In genomic region chr9:64016092-64016491, GRCm38 (mm10) we compare ENCODE assay signal across 11 mouse cellular contexts. TPM values are rescaled to one million over a fixed set of nuclear protein-coding genes. Genes with fewer than 3 reads are reported as not detected.
DNase-seq lines count a peak whose midpoint lies in the region; ATAC-seq and TF ChIP-seq lines count a peak whose summit lies in the region.
"Had no signal": no experiment of that assay in that cellular context is flagged by ENCODE, and none has a peak within 500 bp of the region (broad histone marks: within the 10 kb centered on the region; RNA-seq: fewer than 3 reads in every experiment).

No protein-coding gene starts in this region.

- H3K27ac ChIP-seq in heart, embryonic 14.5 days (replicated peaks in 1 of 2; ENCODE audit: control insufficient read depth in 1 of 2, insufficient read depth in 1 of 2, low read depth in 2 of 2, low read length in 2 of 2), result peak overlapping the region; percentile 89 to 97
- peak overlapping the region; percentile 95 for H3K27ac ChIP-seq in midbrain, embryonic 10.5 days (replicated peaks)
- H3K27ac ChIP-seq in midbrain, embryonic 15.5 days, result no peak overlapping the region
- no peak overlapping the region for H3K27ac ChIP-seq in intestine, postnatal 0 days (ENCODE audit: low read depth, low read length)
- H3K27ac ChIP-seq in stomach, embryonic 14.5 days (ENCODE audit: low read length), result no peak overlapping the region

- no peak for ATAC-seq in heart, embryonic 14.5 days (ENCODE audit: insufficient number of reproducible peaks, insufficient read depth, low FRiP score, low read depth)
- no peak for ATAC-seq in midbrain, embryonic 15.5 days (replicated peaks)
- ATAC-seq in intestine, postnatal 0 days, result no peak
- ATAC-seq in stomach, embryonic 14.5 days (ENCODE audit: insufficient number of reproducible peaks, insufficient read depth, low FRiP score, low read depth), result no peak
- ATAC-seq: midbrain, embryonic 16.5 days had no signal

- H3K9me3 ChIP-seq in heart, embryonic 14.5 days (ENCODE audit: control insufficient read depth, low read length), result peaks cover 7% of the 10 kb centered on the region; the same call in 1 of the 2 replicates
- peaks cover 13% of the 10 kb centered on the region for H3K9me3 ChIP-seq in midbrain, embryonic 10.5 days (replicated peaks)
- H3K9me3 ChIP-seq in midbrain, embryonic 15.5 days, result no peaks in the 10 kb centered on the region
- H3K9me3 ChIP-seq in intestine, postnatal 0 days (ENCODE audit: control insufficient read depth), result no peaks in the 10 kb centered on the region
- peaks cover 3% of the 10 kb centered on the region; the same call in 1 of the 2 replicates for H3K9me3 ChIP-seq in stomach, embryonic 14.5 days (ENCODE audit: control insufficient read depth, low read depth, low read length)

- peak overlapping the region; percentile 93 for H3K9ac ChIP-seq in heart, embryonic 14.5 days (ENCODE audit: low read length)
- no peak overlapping the region for H3K9ac ChIP-seq in midbrain, embryonic 15.5 days
- H3K9ac ChIP-seq in intestine, postnatal 0 days (ENCODE audit: low read depth, low read length), result no peak overlapping the region
- H3K9ac ChIP-seq in stomach, embryonic 14.5 days (replicated peaks; ENCODE audit: low read depth, low read length), result no peak overlapping the region

- 37% methylated on average over 7 of the region's 7 CpGs for WGBS in heart, embryonic 14.5 days
- 36% methylated on average over 7 of the region's 7 CpGs for WGBS in midbrain, embryonic 10.5 days
- 35% methylated on average over 7 of the region's 7 CpGs for WGBS in midbrain, embryonic 15.5 days
- 37% methylated on average over 7 of the region's 7 CpGs for WGBS in intestine, postnatal 0 days
- 39% methylated on average over 7 of the region's 7 CpGs for WGBS in stomach, embryonic 14.5 days

- DNase-seq in heart, postnatal 36 days, result no peak
- no peak for DNase-seq in midbrain, embryonic 10.5 days (ENCODE audit: low spot score)
- DNase-seq in cerebellum, adult 11-12 months, result no peak
- DNase-seq in c-Kit-positive CD71-positive TER-119-positive erythroid progenitor cells, embryonic 14.5 days (ENCODE audit: low spot score), result no peak
- DNase-seq: kidney, adult 8-10 months; thymus, postnatal 25 days had no signal

- peak overlapping the region; percentile 79 to 98; a peak in 3 of 4 replicates for H3K4me3 ChIP-seq in heart, embryonic 14.5 days (ENCODE audit: control insufficient read depth in 1 of 2, insufficient read depth in 1 of 2, low read depth in 1 of 2, low read length in 2 of 2)
- H3K4me3 ChIP-seq in midbrain, embryonic 10.5 days, result peak overlapping the region; percentile 88; the same call in 1 of the 2 replicates
- no peak overlapping the region for H3K4me3 ChIP-seq in midbrain, embryonic 15.5 days
- H3K4me3 ChIP-seq in intestine, postnatal 0 days (ENCODE audit: low read depth, low read length), result no peak overlapping the region
- H3K4me3 ChIP-seq in stomach, embryonic 14.5 days (ENCODE audit: low read depth, low read length), result no peak overlapping the region

- no peaks in the 10 kb centered on the region for H3K27me3 ChIP-seq in heart, embryonic 14.5 days (ENCODE audit: control insufficient read depth, insufficient read depth, low read length)
- H3K27me3 ChIP-seq in midbrain, embryonic 10.5 days (ENCODE audit: low read depth, poor library complexity, severe bottlenecking), result peaks cover 26% of the 10 kb centered on the region
- peaks cover 30% of the 10 kb centered on the region for H3K27me3 ChIP-seq in midbrain, embryonic 15.5 days (replicated peaks)
- no peaks in the 10 kb centered on the region for H3K27me3 ChIP-seq in intestine, postnatal 0 days (replicated peaks; ENCODE audit: control insufficient read depth, insufficient read depth, low read length)
- H3K27me3 ChIP-seq in stomach, embryonic 14.5 days (ENCODE audit: control insufficient read depth, insufficient read depth, low read length), result no peaks in the 10 kb centered on the region

- intact Hi-C loops in heart, postnatal 36 days (cut with DNase I), result loop anchor here (2.0 kb wide), 1 partner anchor 17 kb away; no protein-coding TSS in a partner anchor

- no peak for TF ChIP-seq CTCF in intestine, postnatal 0 days (IDR thresholded peaks at IDR 0.05; ENCODE audit: low read depth)

- H3K4me2 ChIP-seq in heart, embryonic 14.5 days (ENCODE audit: low read length), result peak overlapping the region; percentile 96
- H3K4me2 ChIP-seq in midbrain, embryonic 15.5 days, result no peak overlapping the region
- H3K4me2 ChIP-seq in intestine, postnatal 0 days (replicated peaks; ENCODE audit: low read depth), result peak overlapping the region; percentile 89; the same call in 1 of the 2 replicates
- peak overlapping the region; percentile 95; the same call in 1 of the 2 replicates for H3K4me2 ChIP-seq in stomach, embryonic 14.5 days (replicated peaks; ENCODE audit: low read depth, low read length)

- H3K4me1 ChIP-seq in heart, embryonic 14.5 days (ENCODE audit: control insufficient read depth in 2 of 2, insufficient read depth in 2 of 2, low read length in 2 of 2), result peaks cover 18 to 41% of the 10 kb centered on the region in 2 experiments
- H3K4me1 ChIP-seq in midbrain, embryonic 10.5 days, result peaks cover 70% of the 10 kb centered on the region
- peaks cover 32% of the 10 kb centered on the region for H3K4me1 ChIP-seq in midbrain, embryonic 15.5 days
- peaks cover 13% of the 10 kb centered on the region; the same call in 1 of the 2 replicates for H3K4me1 ChIP-seq in intestine, postnatal 0 days (replicated peaks; ENCODE audit: control insufficient read depth, insufficient read depth, low read length)
- H3K4me1 ChIP-seq in stomach, embryonic 14.5 days (ENCODE audit: control insufficient read depth, insufficient read depth, low read length), result peaks cover 39% of the 10 kb centered on the region

- H3K36me3 ChIP-seq in heart, embryonic 14.5 days (ENCODE audit: control insufficient read depth, insufficient read depth, low read length), result peaks cover 60% of the 10 kb centered on the region
- H3K36me3 ChIP-seq in midbrain, embryonic 10.5 days, result peaks cover 31% of the 10 kb centered on the region
- H3K36me3 ChIP-seq in midbrain, embryonic 15.5 days (replicated peaks), result no peaks in the 10 kb centered on the region
- peaks cover 17% of the 10 kb centered on the region for H3K36me3 ChIP-seq in intestine, postnatal 0 days (ENCODE audit: control insufficient read depth, insufficient read depth)
- H3K36me3 ChIP-seq in stomach, embryonic 14.5 days (ENCODE audit: control insufficient read depth, insufficient read depth, low read length), result peaks cover 19% of the 10 kb centered on the region

RNA-seq across cellular contexts. Expression of gene Smad6, which starts 5.8 kb away (rescaled TPM):
- 18.7 and 30.8 TPM in 2 replicates for polyA plus RNA-seq in heart, embryonic 14.5 days (2014; fragmentation: Nextera tagmentation; extraction: Ambion mirVana)
- total RNA-seq in heart, postnatal 36 days (2021), result 10 to 100 TPM; 11.4 to 16.3 TPM
- polyA plus RNA-seq in midbrain, embryonic 10.5 days (2016; fragmentation: Nextera tagmentation; extraction: Ambion mirVana), result 3.8 and 4.4 TPM in 2 replicates
- polyA plus RNA-seq in midbrain, embryonic 15.5 days (2015; fragmentation: Nextera tagmentation; extraction: Ambion mirVana), result 1.5 and 1.9 TPM in 2 replicates
- 5.4 and 6.1 TPM in 2 replicates for polyA plus RNA-seq in intestine, postnatal 0 days (2015; fragmentation: Nextera tagmentation; extraction: Ambion mirVana)
- polyA plus RNA-seq in stomach, embryonic 14.5 days (2014; fragmentation: Nextera tagmentation; extraction: Ambion mirVana), result 7.5 and 9.7 TPM in 2 replicates

Comparison
In these comparisons a context has a peak if more than half of its experiments do, and no peak if none do; other contexts are left out.
1. H3K27ac ChIP-seq: peak in heart, embryonic 14.5 days (2 of 2) and midbrain, embryonic 10.5 days (single experiment); none in midbrain, embryonic 15.5 days (single experiment), intestine, postnatal 0 days (single experiment) and stomach, embryonic 14.5 days (single experiment).
2. H3K4me3 ChIP-seq: peak in heart, embryonic 14.5 days (2 of 2) and midbrain, embryonic 10.5 days (single experiment); none in midbrain, embryonic 15.5 days (single experiment), intestine, postnatal 0 days (single experiment) and stomach, embryonic 14.5 days (single experiment).